Mouse (Mus musculus): ENCODE data around the gene Bola1. TPM values are rescaled to one million over a fixed set of nuclear protein-coding genes. Genes with fewer than 3 reads are reported as not detected.
A peak's percentile ranks its signal among the peaks of the same experiment; 100 is the strongest.

Bola1 gene
- polyA plus RNA-seq, 1 experiment from 2014 or later: 86.6 TPM

- Histone ChIP-seq H3K4me3 (no peak overlapping the region), H3K27me3 (no peaks in the 10 kb centered on the region), H3K9me3 (replicated peaks) (no peaks in the 10 kb centered on the region), H3K36me3 (ENCODE audit: poor library complexity, severe bottlenecking) (peaks cover 42% of the 10 kb centered on the region), H3K4me2 (no peak overlapping the region), H3K27ac (no peak overlapping the region), H3K9ac (no peak overlapping the region), H3K4me1 (no peaks in the 10 kb centered on the region)
- ATAC-seq: 0 out of 2 replicates have a peak, but pooled peaks have one; percentile 50
- 19% methylated on average over 5 of the region's 5 CpGs for WGBS
These were observed 71.6 kb downstream of the Bola1 start for GRCm38 (mm10) chr3:96147950-96148349.

Small RNA genes lying within 50 kb of the gene (microRNA-seq; reads per million reads assigned to microRNA genes)
- gene Gm44492: not detected
- gene Gm47311: not detected
- not detected for gene Gm47313

Other genes with a start within 250 kb of the Bola1 start
- 80.4 and 85.1 TPM in 2 replicates for gene Plekho1, start 223.7 kb downstream of the Bola1 start, polyA plus RNA-seq (2015; fragmentation: Nextera tagmentation; extraction: Ambion mirVana)
- gene Vps45, start 161.2 kb downstream of the Bola1 start, polyA plus RNA-seq (2015; fragmentation: Nextera tagmentation; extraction: Ambion mirVana): 51.9 and 62.2 TPM in 2 replicates
- gene Otud7b, start 115.2 kb downstream of the Bola1 start, polyA plus RNA-seq (2015; fragmentation: Nextera tagmentation; extraction: Ambion mirVana): 11.9 and 12.4 TPM in 2 replicates
- 9.0 and 12.9 TPM in 2 replicates for gene Mtmr11, start 57.7 kb downstream of the Bola1 start, polyA plus RNA-seq (2015; fragmentation: Nextera tagmentation; extraction: Ambion mirVana)
- 161 and 181 TPM in 2 replicates for gene Sf3b4, start 47.4 kb downstream of the Bola1 start, polyA plus RNA-seq (2015; fragmentation: Nextera tagmentation; extraction: Ambion mirVana)
- gene Sv2a, start 38.6 kb downstream of the Bola1 start, polyA plus RNA-seq (2015; fragmentation: Nextera tagmentation; extraction: Ambion mirVana): 29.3 and 37.9 TPM in 2 replicates
- 0.78 and 2.2 TPM in 2 replicates for gene Hist2h2ab, start 156 bp upstream of the Bola1 start, polyA plus RNA-seq (2015; fragmentation: Nextera tagmentation; extraction: Ambion mirVana)
- gene Hist2h2ac, start 1.2 kb upstream of the Bola1 start, polyA plus RNA-seq (2015; fragmentation: Nextera tagmentation; extraction: Ambion mirVana): 13.2 and 13.3 TPM in 2 replicates
- gene Hist2h2be, start 1.4 kb upstream of the Bola1 start, polyA plus RNA-seq (2015; fragmentation: Nextera tagmentation; extraction: Ambion mirVana): 10.7 and 11.0 TPM in 2 replicates
- 14.7 and 15.0 TPM in 2 replicates for gene Hist2h3c2, start 19.4 kb upstream of the Bola1 start, polyA plus RNA-seq (2015; fragmentation: Nextera tagmentation; extraction: Ambion mirVana)
- 74.1 and 91.2 TPM in 2 replicates for gene Hist2h2aa2, start 20.6 kb upstream of the Bola1 start, polyA plus RNA-seq (2015; fragmentation: Nextera tagmentation; extraction: Ambion mirVana)
- gene Hist2h2aa1, start 25.8 kb upstream of the Bola1 start, polyA plus RNA-seq (2015; fragmentation: Nextera tagmentation; extraction: Ambion mirVana): 46.4 and 48.0 TPM in 2 replicates
- gene Hist2h3c1, start 27.0 kb upstream of the Bola1 start, polyA plus RNA-seq (2015; fragmentation: Nextera tagmentation; extraction: Ambion mirVana): 0.34 and 0.93 TPM in 2 replicates
- gene Hist2h4, start 43.6 kb upstream of the Bola1 start, polyA plus RNA-seq (2015; fragmentation: Nextera tagmentation; extraction: Ambion mirVana): 22.4 and 24.3 TPM in 2 replicates
- gene Hist2h3b, start 48.9 kb upstream of the Bola1 start, polyA plus RNA-seq (2015; fragmentation: Nextera tagmentation; extraction: Ambion mirVana): 105 and 122 TPM in 2 replicates
- 16.0 and 19.8 TPM in 2 replicates for gene Hist2h2bb, start 50.0 kb upstream of the Bola1 start, polyA plus RNA-seq (2015; fragmentation: Nextera tagmentation; extraction: Ambion mirVana)
- 0.56 and 1.0 TPM in 2 replicates for gene Fcgr1, start 74.3 kb upstream of the Bola1 start, polyA plus RNA-seq (2015; fragmentation: Nextera tagmentation; extraction: Ambion mirVana)
- not detected in 2 replicates for gene BC107364, start 232.6 kb upstream of the Bola1 start, polyA plus RNA-seq (2015; fragmentation: Nextera tagmentation; extraction: Ambion mirVana)